Mouse (Mus musculus): Measurements from ENCODE around the gene Col9a1. TPM values are rescaled to one million over a fixed set of nuclear protein-coding genes. Genes with fewer than 3 reads are reported as not detected.

Col9a1 gene
- not detected in 4 replicates for total RNA-seq (2023)

GRCm38 (mm10) chr1:24177224-24177851 lies at the start of gene Col9a1:
Gene Col9a1, plus strand, starts transcription at chr1:24177610.

Other genes with a start within 250 kb of the Col9a1 start
- gene Sdhaf4, start 172.0 kb upstream of the Col9a1 start, total RNA-seq (2023) = 17.6 to 28.9 TPM (median 20.4 TPM) in 4 replicates
- 0.91 to 3.5 TPM (median 1.1 TPM) in 4 replicates for gene Fam135a, start 77.3 kb upstream of the Col9a1 start, total RNA-seq (2023)